Mouse (Mus musculus) limb, embryonic 15.5 days (tissue): ENCODE measurements around the gene Ptprh. TPM values are rescaled to one million over a fixed set of nuclear protein-coding genes. Genes with fewer than 3 reads are reported as not detected.
A peak's percentile ranks its signal among the peaks of the same experiment; 100 is the strongest.
"Not testable (repeated sequence)": the region's sequence is repeated elsewhere in the genome, so short reads cannot be mapped to it uniquely, and the experiment has no call there.

Experiments used
- ATAC-seq: fragments of 200-750 bp; cut with Nextera tagmentation; 2 replicates; pipeline ENCODE4 v1.8.0; 2017; ENCODE audit warnings: low read depth, moderate TSS enrichment; ENCODE audit not compliant: insufficient number of reproducible peaks, low FRiP score, low TSS enrichment
- H3K27ac ChIP-seq: fragments of 300-500 bp; sonication (generic); 2 replicates; pipeline ENCODE4 v1.5.1; 2015; ENCODE audit warnings: moderate library complexity, mild to moderate bottlenecking, inconsistent platforms
- H3K27me3 ChIP-seq: fragments of 300-500 bp; sonication (generic); 2 replicates; pipeline ENCODE4 v1.6.1; 2015; ENCODE audit warnings: inconsistent platforms
- H3K36me3 ChIP-seq: fragments of 300-500 bp; sonication (generic); 2 replicates; pipeline ENCODE4 v1.6.1; 2015; ENCODE audit warnings: inconsistent platforms
- H3K4me1 ChIP-seq: fragments of 300-500 bp; sonication (generic); 2 replicates; pipeline ENCODE4 v1.6.1; 2015; ENCODE audit warnings: inconsistent platforms
- H3K4me2 ChIP-seq: fragments of 300-500 bp; sonication (generic); 2 replicates; pipeline ENCODE4 v1.6.1; 2015; ENCODE audit warnings: mild to moderate bottlenecking, inconsistent platforms
- H3K4me3 ChIP-seq: fragments of 300-500 bp; sonication (generic); 2 replicates; pipeline ENCODE4 v1.5.1; 2015; ENCODE audit warnings: mild to moderate bottlenecking, inconsistent platforms
- H3K9ac ChIP-seq: fragments of 300-500 bp; sonication (generic); 2 replicates; pipeline ENCODE4 v1.6.1; 2015; ENCODE audit warnings: inconsistent platforms
- H3K9me3 ChIP-seq: fragments of 300-500 bp; sonication (generic); 2 replicates; pipeline ENCODE4 v1.6.1; 2016; ENCODE audit warnings: inconsistent platforms
- WGBS: fragments of 180-500 bp; shearing (Covaris S2); methylation state at CpG from one replicate; pipeline ENCODE4 v1.1.7; 2015; 5-methylcytosine and 5-hydroxymethylcytosine counted together
- polyA plus RNA-seq: library from polyadenylated mRNA; unstranded; fragments of >200 nt; fragmentation: Nextera tagmentation; extraction: Ambion mirVana; gene quantifications from 2 replicates; pipeline ENCODE4 v1.2.1, GENCODE M21; 2015

The Ptprh gene
- polyA plus RNA-seq, 1 experiment from 2014 or later, result not detected

GRCm38 (mm10) chr7:4537181-4537580 lies 66.7 kb downstream of the Ptprh start:
- Histone ChIP-seq H3K4me1 (peaks cover 4% of the 10 kb centered on the region), H3K4me2 (no peak overlapping the region), H3K4me3 (no peak overlapping the region), H3K36me3 (no peaks in the 10 kb centered on the region), H3K9ac (no peak overlapping the region), H3K9me3 (no peaks in the 10 kb centered on the region), H3K27ac (no peak overlapping the region), H3K27me3 (no peaks in the 10 kb centered on the region)
- ATAC-seq, result no peak
- WGBS, result 40% methylated on average over 4 of the region's 4 CpGs

GRCm38 (mm10) chr7:4536369-4536768 lies 67.5 kb downstream of the Ptprh start:
- Histone ChIP-seq H3K4me3 (no peak overlapping the region), H3K4me1 (peaks cover 12% of the 10 kb centered on the region), H3K36me3 (no peaks in the 10 kb centered on the region), H3K27ac (no peak overlapping the region), H3K9ac (no peak overlapping the region), H3K27me3 (0 out of 2 replicates have a peak, but pooled peaks cover 4% of the 10 kb centered on the region), H3K4me2 (no peak overlapping the region), H3K9me3 (no peaks in the 10 kb centered on the region)
- no peak for ATAC-seq
- WGBS, result 90% methylated on average over 4 of the region's 4 CpGs

- ATAC-seq, result peak; percentile 69
- Histone ChIP-seq H3K4me2 (peak within 1 kb of the TSS; percentile 54), H3K9ac (no peak within 1 kb of the TSS; the same call in 1 of the 2 replicates), H3K27me3 (0 out of 2 replicates have a peak, but pooled peaks cover 4% of the 10 kb centered on the region), H3K4me1 (peaks cover 15% of the 10 kb centered on the region), H3K4me3 (peak within 1 kb of the TSS; percentile 37), H3K9me3 (no peaks in the 10 kb centered on the region), H3K36me3 (no peaks in the 10 kb centered on the region), H3K27ac (no peak within 1 kb of the TSS)
- 3% methylated on average over 28 of the region's 28 CpGs for WGBS
Measured at GRCm38 (mm10) chr7:4532005-4532729, 71.7 kb downstream of the Ptprh start, which contains the start of gene Dnaaf3. Dnaaf3 (minus strand) TSS chr7:4532453.

- H3K9ac ChIP-seq, H3K27me3 ChIP-seq, H3K9me3 ChIP-seq, H3K36me3 ChIP-seq, ATAC-seq, H3K27ac ChIP-seq, H3K4me2 ChIP-seq, H3K4me3 ChIP-seq: not testable (repeated sequence)
- 30% methylated on average over 8 of the region's 8 CpGs for WGBS
- H3K4me1 ChIP-seq, result peaks cover 28% of the 10 kb centered on the region
Measured at GRCm38 (mm10) chr7:4530166-4530565, 73.7 kb downstream of the Ptprh start.

GRCm38 (mm10) chr7:4527302-4527689 lies 76.5 kb downstream of the Ptprh start:
- peaks cover 26% of the 10 kb centered on the region for H3K4me1 ChIP-seq
- peak overlapping the region; percentile 40 for H3K4me3 ChIP-seq
- peak overlapping the region; percentile 66 for H3K4me2 ChIP-seq
- 0 out of 2 replicates have a peak, but pooled peaks cover 4% of the 10 kb centered on the region for H3K27me3 ChIP-seq
- WGBS, result 50% methylated on average over 18 of the region's 18 CpGs
- H3K9me3 ChIP-seq, result no peaks in the 10 kb centered on the region
- no peak overlapping the region for H3K9ac ChIP-seq
- ATAC-seq, result no peak
- H3K36me3 ChIP-seq, result no peaks in the 10 kb centered on the region
- no peak overlapping the region for H3K27ac ChIP-seq

- peak overlapping the region; percentile 66 for H3K4me2 ChIP-seq
- peak overlapping the region; percentile 31; the same call in 1 of the 2 replicates for H3K9ac ChIP-seq
- H3K9me3 ChIP-seq, result no peaks in the 10 kb centered on the region
- no peaks in the 10 kb centered on the region for H3K36me3 ChIP-seq
- H3K27me3 ChIP-seq, result no peaks in the 10 kb centered on the region
- peaks cover 19% of the 10 kb centered on the region for H3K4me1 ChIP-seq
- peak overlapping the region; percentile 57 for H3K27ac ChIP-seq
- 23% methylated on average over 40 of the region's 40 CpGs for WGBS
- ATAC-seq, result peak; percentile 85
- peak overlapping the region; percentile 40 for H3K4me3 ChIP-seq
Measured at GRCm38 (mm10) chr7:4526341-4527301, 77.2 kb downstream of the Ptprh start.

- not testable (repeated sequence) for H3K9me3 ChIP-seq, H3K36me3 ChIP-seq, H3K4me3 ChIP-seq, H3K27me3 ChIP-seq, H3K4me2 ChIP-seq, H3K27ac ChIP-seq, H3K9ac ChIP-seq, ATAC-seq
- 73% methylated on average over 15 of the region's 15 CpGs for WGBS
- H3K4me1 ChIP-seq, result peaks cover 28% of the 10 kb centered on the region
Measured at GRCm38 (mm10) chr7:4524212-4524922, 79.5 kb downstream of the Ptprh start, which contains the start of gene Tnni3. Tnni3 (minus strand) TSS chr7:4524229.

GRCm38 (mm10) chr7:4523205-4524130 lies 80.4 kb downstream of the Ptprh start:
- Histone ChIP-seq H3K36me3 (no peaks in the 10 kb centered on the region), H3K27me3 (0 out of 2 replicates have a peak, but pooled peaks cover 4% of the 10 kb centered on the region), H3K4me2 (no peak overlapping the region), H3K27ac (no peak overlapping the region), H3K4me1 (peaks cover 28% of the 10 kb centered on the region), H3K4me3 (no peak overlapping the region), H3K9me3 (no peaks in the 10 kb centered on the region), H3K9ac (no peak overlapping the region)
- no peak for ATAC-seq
- 87% methylated on average over 33 of the region's 33 CpGs for WGBS

- WGBS, result 83% methylated on average over 6 of the region's 6 CpGs
- no peak overlapping the region for H3K4me3 ChIP-seq
- H3K4me1 ChIP-seq, result peaks cover 26% of the 10 kb centered on the region
- H3K27ac ChIP-seq, result no peak overlapping the region
- H3K36me3 ChIP-seq, result no peaks in the 10 kb centered on the region
- ATAC-seq, result no peak
- H3K27me3 ChIP-seq, result 0 out of 2 replicates have a peak, but pooled peaks cover 4% of the 10 kb centered on the region
- no peak overlapping the region for H3K4me2 ChIP-seq
- H3K9ac ChIP-seq, result no peak overlapping the region
- H3K9me3 ChIP-seq, result no peaks in the 10 kb centered on the region
Measured at GRCm38 (mm10) chr7:4522292-4522691, 81.5 kb downstream of the Ptprh start.

GRCm38 (mm10) chr7:4521231-4522003 lies 82.4 kb downstream of the Ptprh start:
- 0 out of 2 replicates have a peak, but pooled peaks cover 4% of the 10 kb centered on the region for H3K27me3 ChIP-seq
- H3K9ac ChIP-seq, result no peak overlapping the region
- no peak for ATAC-seq
- H3K36me3 ChIP-seq, result no peaks in the 10 kb centered on the region
- 34% methylated on average over 32 of the region's 32 CpGs for WGBS
- H3K4me3 ChIP-seq, result peak overlapping the region; percentile 26
- H3K4me1 ChIP-seq, result peaks cover 17% of the 10 kb centered on the region
- H3K9me3 ChIP-seq, result no peaks in the 10 kb centered on the region
- H3K27ac ChIP-seq, result no peak overlapping the region
- H3K4me2 ChIP-seq, result peak overlapping the region; percentile 45
